Mouse (Mus musculus) limb, embryonic 12.5 days (tissue): ENCODE results near the gene Tnni2. TPM values are rescaled to one million over a fixed set of nuclear protein-coding genes. Genes with fewer than 3 reads are reported as not detected.

Experiments used
- ATAC-seq: fragments of 200-750 bp; cut with Nextera tagmentation; 2 replicates; pipeline ENCODE4 v1.8.0; 2017; ENCODE audit warnings: low read depth, moderate TSS enrichment; ENCODE audit not compliant: insufficient number of reproducible peaks, insufficient read depth, low FRiP score, low TSS enrichment
- H3K27ac ChIP-seq: fragments of 300-500 bp; sonication (generic); 2 replicates; pipeline ENCODE4 v1.5.1; 2016; ENCODE audit warnings: mild to moderate bottlenecking, moderate library complexity
- H3K27me3 ChIP-seq: fragments of 300-500 bp; sonication (generic); 2 replicates; pipeline ENCODE4 v1.6.1; 2016; ENCODE audit warnings: mild to moderate bottlenecking, moderate library complexity
- H3K36me3 ChIP-seq: fragments of 300-500 bp; sonication (generic); 2 replicates; pipeline ENCODE4 v1.6.1; 2016; ENCODE audit warnings: mild to moderate bottlenecking, moderate library complexity
- H3K4me1 ChIP-seq: fragments of 300-500 bp; sonication (generic); replicated peaks from 2 replicates; pipeline ENCODE4 v1.6.1; 2016
- H3K4me2 ChIP-seq: fragments of 300-500 bp; sonication (generic); 2 replicates; pipeline ENCODE4 v1.6.1; 2016; ENCODE audit warnings: mild to moderate bottlenecking, moderate library complexity
- H3K4me3 ChIP-seq: fragments of 300-500 bp; sonication (generic); replicated peaks from 2 replicates; pipeline ENCODE4 v1.5.1; 2016; ENCODE audit warnings: mild to moderate bottlenecking
- H3K9ac ChIP-seq: fragments of 300-500 bp; sonication (generic); replicated peaks from 2 replicates; pipeline ENCODE4 v1.6.1; 2016; ENCODE audit warnings: mild to moderate bottlenecking, moderate library complexity
- H3K9me3 ChIP-seq: fragments of 300-500 bp; sonication (generic); 2 replicates; pipeline ENCODE4 v1.6.1; 2016; ENCODE audit warnings: mild to moderate bottlenecking, moderate library complexity
- WGBS: fragments of 180-500 bp; shearing (Covaris S2); methylation state at CpG from one replicate; pipeline ENCODE4 v1.1.7; 2016; 5-methylcytosine and 5-hydroxymethylcytosine counted together
- polyA plus RNA-seq: library from polyadenylated mRNA; unstranded; fragments of >200 nt; fragmentation: Nextera tagmentation; extraction: Ambion mirVana; gene quantifications from 2 replicates; pipeline ENCODE4 v1.2.1, GENCODE M21; 2016

Tnni2 gene
- polyA plus RNA-seq, 1 experiment from 2014 or later, result 14.4 TPM

GRCm38 (mm10) chr7:142430160-142430678 lies 11.4 kb upstream of the Tnni2 start:
- no peaks in the 10 kb centered on the region for H3K27me3 ChIP-seq
- 0 out of 2 replicates have a peak overlapping the region, but pooled peaks have one; percentile 10 for H3K4me2 ChIP-seq
- ATAC-seq, result peak; percentile 79
- H3K27ac ChIP-seq, result peak overlapping the region; percentile 81
- no peaks in the 10 kb centered on the region for H3K36me3 ChIP-seq
- 52% methylated on average over 12 of the region's 12 CpGs for WGBS
- no peaks in the 10 kb centered on the region for H3K9me3 ChIP-seq
- peaks cover 51% of the 10 kb centered on the region for H3K4me1 ChIP-seq
- no peak overlapping the region for H3K4me3 ChIP-seq
- no peak overlapping the region for H3K9ac ChIP-seq

- Histone ChIP-seq H3K27me3 (no peaks in the 10 kb centered on the region), H3K9ac (no peak overlapping the region), H3K27ac (peak overlapping the region; percentile 81; the same call in 1 of the 2 replicates), H3K4me2 (no peak overlapping the region), H3K9me3 (no peaks in the 10 kb centered on the region), H3K4me3 (no peak overlapping the region), H3K36me3 (no peaks in the 10 kb centered on the region), H3K4me1 (peaks cover 51% of the 10 kb centered on the region)
- ATAC-seq, result no peak
- WGBS, result 92% methylated on average over 14 of the region's 14 CpGs
These were observed 10.5 kb upstream of the Tnni2 start for GRCm38 (mm10) chr7:142431106-142431505.

GRCm38 (mm10) chr7:142433623-142434022 lies 8.0 kb upstream of the Tnni2 start:
- Histone ChIP-seq H3K36me3 (no peaks in the 10 kb centered on the region), H3K9ac (no peak overlapping the region), H3K9me3 (no peaks in the 10 kb centered on the region), H3K27ac (peak overlapping the region; percentile 64), H3K4me2 (no peak overlapping the region), H3K4me3 (no peak overlapping the region), H3K27me3 (no peaks in the 10 kb centered on the region), H3K4me1 (peaks cover 41% of the 10 kb centered on the region)
- no peak for ATAC-seq
- WGBS, result 40% methylated on average over 19 of the region's 19 CpGs

GRCm38 (mm10) chr7:142434137-142434865 lies 7.3 kb upstream of the Tnni2 start, which contains the start of gene Syt8:
Gene Syt8, plus strand, starts transcription at chr7:142434850.
- no peak within 1 kb of the TSS for H3K4me3 ChIP-seq
- ATAC-seq, result no peak
- H3K4me2 ChIP-seq, result no peak within 1 kb of the TSS
- H3K9me3 ChIP-seq, result no peaks in the 10 kb centered on the region
- no peaks in the 10 kb centered on the region for H3K27me3 ChIP-seq
- H3K9ac ChIP-seq, result no peak within 1 kb of the TSS
- H3K27ac ChIP-seq, result peak within 1 kb of the TSS; percentile 64
- H3K4me1 ChIP-seq, result peaks cover 38% of the 10 kb centered on the region
- WGBS, result 84% methylated on average over 10 of the region's 10 CpGs
- no peaks in the 10 kb centered on the region for H3K36me3 ChIP-seq

GRCm38 (mm10) chr7:142435524-142435923 lies 6.1 kb upstream of the Tnni2 start:
- no peak overlapping the region for H3K4me3 ChIP-seq
- H3K9me3 ChIP-seq, result no peaks in the 10 kb centered on the region
- WGBS, result 24% methylated on average over 4 of the region's 4 CpGs
- H3K36me3 ChIP-seq, result no peaks in the 10 kb centered on the region
- no peak overlapping the region for H3K27ac ChIP-seq
- no peak for ATAC-seq
- peaks cover 34% of the 10 kb centered on the region for H3K4me1 ChIP-seq
- no peaks in the 10 kb centered on the region for H3K27me3 ChIP-seq
- H3K4me2 ChIP-seq, result no peak overlapping the region
- H3K9ac ChIP-seq, result no peak overlapping the region

- no peak for ATAC-seq
- Histone ChIP-seq H3K9me3 (no peaks in the 10 kb centered on the region), H3K27me3 (no peaks in the 10 kb centered on the region), H3K27ac (no peak overlapping the region), H3K4me2 (no peak overlapping the region), H3K36me3 (no peaks in the 10 kb centered on the region), H3K9ac (no peak overlapping the region), H3K4me3 (no peak overlapping the region), H3K4me1 (peaks cover 41% of the 10 kb centered on the region)
- WGBS, result 76% methylated on average over 5 of the region's 5 CpGs
These were observed 4.3 kb upstream of the Tnni2 start for GRCm38 (mm10) chr7:142437324-142437723.

- no peak for ATAC-seq
- 87% methylated on average over 14 of the region's 14 CpGs for WGBS
- peaks cover 28% of the 10 kb centered on the region for H3K4me1 ChIP-seq
These were observed 1.6 kb upstream of the Tnni2 start for GRCm38 (mm10) chr7:142439966-142440365.

GRCm38 (mm10) chr7:142440657-142441114 lies 922 bp upstream of the Tnni2 start:
- ATAC-seq, result peak; percentile 82
- peak overlapping the region; percentile 84 for H3K27ac ChIP-seq
- H3K27me3 ChIP-seq, result no peaks in the 10 kb centered on the region
- no peaks in the 10 kb centered on the region for H3K36me3 ChIP-seq
- WGBS, result 27% methylated on average over 5 of the region's 5 CpGs
- no peak overlapping the region for H3K4me3 ChIP-seq
- no peaks in the 10 kb centered on the region for H3K9me3 ChIP-seq
- no peak overlapping the region; the same call in 1 of the 2 replicates for H3K9ac ChIP-seq
- peak overlapping the region; percentile 19; the same call in 1 of the 2 replicates for H3K4me2 ChIP-seq
- peaks cover 28% of the 10 kb centered on the region for H3K4me1 ChIP-seq

More at GRCm38 (mm10) chr7:142439966-142440365, 1.6 kb upstream of the Tnni2 start:
- no peaks in the 10 kb centered on the region for H3K27me3 ChIP-seq
- no peak overlapping the region for H3K4me3 ChIP-seq
- no peak overlapping the region for H3K4me2 ChIP-seq
- H3K36me3 ChIP-seq, result no peaks in the 10 kb centered on the region
- no peaks in the 10 kb centered on the region for H3K9me3 ChIP-seq
- no peak overlapping the region for H3K9ac ChIP-seq
- peak overlapping the region; percentile 84; the same call in 1 of the 2 replicates for H3K27ac ChIP-seq

GRCm38 (mm10) chr7:142442081-142442907 lies 686 bp downstream of the Tnni2 start:
- no peak overlapping the region for H3K9ac ChIP-seq
- H3K36me3 ChIP-seq, result no peaks in the 10 kb centered on the region
- H3K27ac ChIP-seq, result peak overlapping the region; percentile 84; the same call in 1 of the 2 replicates
- ATAC-seq, result no peak
- WGBS, result 68% methylated on average over 9 of the region's 9 CpGs
- H3K4me1 ChIP-seq, result peaks cover 28% of the 10 kb centered on the region
- H3K27me3 ChIP-seq, result no peaks in the 10 kb centered on the region
- no peak overlapping the region for H3K4me2 ChIP-seq
- H3K4me3 ChIP-seq, result no peak overlapping the region
- no peaks in the 10 kb centered on the region for H3K9me3 ChIP-seq

GRCm38 (mm10) chr7:142442908-142443420 lies 1.4 kb downstream of the Tnni2 start:
- no peaks in the 10 kb centered on the region for H3K9me3 ChIP-seq
- H3K36me3 ChIP-seq, result no peaks in the 10 kb centered on the region
- no peak for ATAC-seq
- 95% methylated on average over 7 of the region's 7 CpGs for WGBS
- H3K4me2 ChIP-seq, result no peak overlapping the region
- H3K4me3 ChIP-seq, result no peak overlapping the region
- no peak overlapping the region for H3K27ac ChIP-seq
- H3K27me3 ChIP-seq, result no peaks in the 10 kb centered on the region
- H3K9ac ChIP-seq, result no peak overlapping the region
- peaks cover 28% of the 10 kb centered on the region for H3K4me1 ChIP-seq

- Histone ChIP-seq H3K27ac (no peak overlapping the region), H3K9me3 (no peaks in the 10 kb centered on the region), H3K4me2 (no peak overlapping the region), H3K27me3 (no peaks in the 10 kb centered on the region), H3K9ac (no peak overlapping the region), H3K4me1 (peaks cover 28% of the 10 kb centered on the region), H3K36me3 (no peaks in the 10 kb centered on the region), H3K4me3 (no peak overlapping the region)
- ATAC-seq, result no peak
- 87% methylated on average over 5 of the region's 5 CpGs for WGBS
These were observed 1.9 kb downstream of the Tnni2 start for GRCm38 (mm10) chr7:142443474-142443873.
